Mouse (Mus musculus): ENCODE data around the gene Col28a1.

- TF ChIP-seq MYC (IDR thresholded peaks at IDR 0.05; ENCODE audit: low read depth, low read length) (no peak), MAZ (IDR thresholded peaks at IDR 0.05; ENCODE audit: low read depth, low read length) (no peak), ETS1 (IDR thresholded peaks at IDR 0.05; ENCODE audit: low read depth, low read length) (no peak), POLR2A (IDR thresholded peaks at IDR 0.05; ENCODE audit: control insufficient read depth in 1 of 2, insufficient read depth in 1 of 2, low read depth in 1 of 2, low read length in 2 of 2, poor library complexity in 1 of 2) (no peak), POLR2AphosphoS5 (IDR thresholded peaks at IDR 0.05; ENCODE audit: borderline replicate concordance, low read depth, low read length) (no peak), CTCF (IDR thresholded peaks at IDR 0.05 in 2 of 3, conservative IDR thresholded peaks at IDR 0.05 in 1 of 3; ENCODE audit: control insufficient read depth in 1 of 3, insufficient read depth in 1 of 3, low read depth in 2 of 3, low read length in 3 of 3, poor library complexity in 1 of 3, severe bottlenecking in 1 of 3) (no peak), EP300 (IDR thresholded peaks at IDR 0.05; ENCODE audit: low read depth in 1 of 2, low read length in 2 of 2) (no peak), SIN3A (IDR thresholded peaks at IDR 0.05; ENCODE audit: low read length) (no peak), ZMIZ1 (IDR thresholded peaks at IDR 0.05; ENCODE audit: low read depth, low read length) (no peak)
These were observed 43.5 kb downstream of the Col28a1 start for GRCm38 (mm10) chr6:8148916-8149315.

Measured in MEL (cell line).